Mouse (Mus musculus): ENCODE measurements around the gene Acot12. TPM values are rescaled to one million over a fixed set of nuclear protein-coding genes. Genes with fewer than 3 reads are reported as not detected.
A peak's percentile ranks its signal among the peaks of the same experiment; 100 is the strongest.

Acot12 gene
- polyA plus RNA-seq, 1 experiment from 2014 or later: 0.24 TPM

GRCm38 (mm10) chr13:91801726-91802125, 60.4 kb downstream of the Acot12 start:
- Histone ChIP-seq H3K9ac (ENCODE audit: low read depth, low read length) (no peak overlapping the region), H3K4me3 (ENCODE audit: low read length) (no peak overlapping the region), H3K4me1 (ENCODE audit: control insufficient read depth, insufficient read depth, low read depth, low read length) (peaks cover 5% of the 10 kb centered on the region), H3K4me2 (ENCODE audit: low read length) (no peak overlapping the region), H3K36me3 (ENCODE audit: control insufficient read depth, insufficient read depth, low read length) (peaks cover 38% of the 10 kb centered on the region), H3K27me3 (replicated peaks; ENCODE audit: control insufficient read depth, insufficient read depth, low read length) (no peaks in the 10 kb centered on the region), H3K9me3 (ENCODE audit: control insufficient read depth, low read length) (no peaks in the 10 kb centered on the region), H3K27ac (ENCODE audit: low read depth, low read length) (no peak overlapping the region)
- 91% methylated on average over 5 of the region's 5 CpGs for WGBS
- no peak for ATAC-seq

DNA sequence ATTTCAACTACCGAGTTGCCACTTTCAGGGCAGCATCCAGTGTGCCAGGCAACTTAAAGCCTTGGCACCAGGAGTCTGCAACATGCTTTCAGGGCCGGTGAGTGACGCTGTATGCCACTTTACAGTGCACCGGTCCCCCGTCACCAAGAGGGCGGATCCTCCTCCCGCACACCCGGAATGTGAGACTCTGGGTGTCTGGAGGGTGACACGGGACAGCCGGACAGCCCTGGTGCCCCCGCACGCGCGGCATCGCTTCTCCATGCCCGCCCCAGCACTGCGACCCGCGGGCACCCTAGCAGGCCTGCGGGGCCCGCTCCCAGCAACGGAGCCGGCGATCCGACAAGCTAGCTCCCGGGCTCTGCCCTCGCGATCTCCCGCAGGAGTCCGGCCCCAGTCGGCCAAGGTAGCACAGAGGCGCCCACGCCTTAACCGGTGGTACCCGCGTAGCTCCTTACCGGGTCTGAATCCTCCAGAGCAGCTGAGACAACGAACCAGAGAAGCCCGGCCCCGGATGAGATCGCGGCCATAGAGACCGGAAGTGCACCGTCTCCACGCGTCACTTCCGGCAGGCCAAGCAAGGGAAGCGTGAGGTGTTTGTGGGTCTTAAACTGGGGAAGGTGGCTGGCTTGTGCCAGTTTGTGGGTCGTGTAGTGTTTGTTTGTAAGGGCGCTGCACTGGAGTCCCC, 66.0 kb downstream of the Acot12 start, which contains the start of gene Zcchc9:
TSS of gene Zcchc9 (minus strand) at position 551 of the 685 bp plus-strand sequence.
- peak; percentile 99 for ATAC-seq
- H3K4me2 ChIP-seq (ENCODE audit: low read length): peak within 1 kb of the TSS; percentile 76
- peak within 1 kb of the TSS; percentile 98 for H3K27ac ChIP-seq (ENCODE audit: low read depth, low read length)
- H3K4me1 ChIP-seq (ENCODE audit: control insufficient read depth, insufficient read depth, low read depth, low read length): peaks cover 10% of the 10 kb centered on the region
- H3K4me3 ChIP-seq (ENCODE audit: low read length): peak within 1 kb of the TSS; percentile 98
- WGBS: under 1% methylated on average over 50 of the region's 50 CpGs
- H3K9me3 ChIP-seq (ENCODE audit: control insufficient read depth, low read length): no peaks in the 10 kb centered on the region
- no peaks in the 10 kb centered on the region for H3K27me3 ChIP-seq (replicated peaks; ENCODE audit: control insufficient read depth, insufficient read depth, low read length)
- H3K9ac ChIP-seq (ENCODE audit: low read depth, low read length): peak within 1 kb of the TSS; percentile 100
- peaks cover 15% of the 10 kb centered on the region for H3K36me3 ChIP-seq (ENCODE audit: control insufficient read depth, insufficient read depth, low read length)

GRCm38 (mm10) chr13:91807874-91808575, 66.7 kb downstream of the Acot12 start:
- peak overlapping the region; percentile 98 for H3K4me3 ChIP-seq (ENCODE audit: low read length)
- H3K27me3 ChIP-seq (replicated peaks; ENCODE audit: control insufficient read depth, insufficient read depth, low read length): no peaks in the 10 kb centered on the region
- H3K9ac ChIP-seq (ENCODE audit: low read depth, low read length): peak overlapping the region; percentile 100
- 38% methylated on average over 20 of the region's 20 CpGs for WGBS
- no peak for ATAC-seq
- peak overlapping the region; percentile 76 for H3K4me2 ChIP-seq (ENCODE audit: low read length)
- H3K4me1 ChIP-seq (ENCODE audit: control insufficient read depth, insufficient read depth, low read depth, low read length): peaks cover 10% of the 10 kb centered on the region
- peak overlapping the region; percentile 98 for H3K27ac ChIP-seq (ENCODE audit: low read depth, low read length)
- peaks cover 2% of the 10 kb centered on the region; the same call in 1 of the 2 replicates for H3K9me3 ChIP-seq (ENCODE audit: control insufficient read depth, low read length)
- peaks cover 15% of the 10 kb centered on the region for H3K36me3 ChIP-seq (ENCODE audit: control insufficient read depth, insufficient read depth, low read length)

- peaks cover 12% of the 10 kb centered on the region for H3K36me3 ChIP-seq (ENCODE audit: control insufficient read depth, insufficient read depth, low read length)
- no peak overlapping the region for H3K9ac ChIP-seq (ENCODE audit: low read depth, low read length)
- no peak for ATAC-seq
- H3K4me3 ChIP-seq (ENCODE audit: low read length): no peak overlapping the region
- H3K27ac ChIP-seq (ENCODE audit: low read depth, low read length): no peak overlapping the region
- no peak overlapping the region for H3K4me2 ChIP-seq (ENCODE audit: low read length)
- WGBS: 34% methylated on average over 2 of the region's 2 CpGs
- no peaks in the 10 kb centered on the region for H3K27me3 ChIP-seq (replicated peaks; ENCODE audit: control insufficient read depth, insufficient read depth, low read length)
- H3K9me3 ChIP-seq (ENCODE audit: control insufficient read depth, low read length): peaks cover 6% of the 10 kb centered on the region; the same call in 1 of the 2 replicates
- peaks cover 10% of the 10 kb centered on the region for H3K4me1 ChIP-seq (ENCODE audit: control insufficient read depth, insufficient read depth, low read depth, low read length)
Observed at GRCm38 (mm10) chr13:91809476-91809875, 68.2 kb downstream of the Acot12 start.

DNA sequence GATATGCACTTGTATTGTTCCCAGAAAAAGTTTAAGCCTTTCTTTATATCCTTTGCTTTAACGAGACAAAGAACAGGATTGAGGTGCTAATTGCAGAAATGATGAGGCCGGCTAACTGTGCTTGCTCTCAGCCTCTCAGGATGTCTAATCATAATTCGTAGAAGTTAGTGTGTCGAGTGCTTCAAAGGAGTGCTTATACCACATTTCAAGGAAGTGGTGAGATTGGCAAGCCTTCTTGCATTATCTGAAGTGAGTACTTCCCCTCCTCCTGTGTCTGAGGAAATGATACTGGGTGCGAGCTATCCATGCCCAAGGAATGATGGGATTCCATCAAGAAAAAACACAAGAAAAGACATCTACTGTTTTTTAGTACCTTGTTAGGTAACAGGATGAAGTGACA, 73.4 kb downstream of the Acot12 start:
- Histone ChIP-seq H3K27me3 (replicated peaks; ENCODE audit: control insufficient read depth, insufficient read depth, low read length) (no peaks in the 10 kb centered on the region), H3K27ac (ENCODE audit: low read depth, low read length) (no peak overlapping the region), H3K4me2 (ENCODE audit: low read length) (no peak overlapping the region), H3K9me3 (ENCODE audit: control insufficient read depth, low read length) (peaks cover 6% of the 10 kb centered on the region; the same call in 1 of the 2 replicates), H3K4me1 (ENCODE audit: control insufficient read depth, insufficient read depth, low read depth, low read length) (no peaks in the 10 kb centered on the region), H3K36me3 (ENCODE audit: control insufficient read depth, insufficient read depth, low read length) (no peaks in the 10 kb centered on the region), H3K9ac (ENCODE audit: low read depth, low read length) (no peak overlapping the region), H3K4me3 (ENCODE audit: low read length) (no peak overlapping the region)
- WGBS: 89% methylated on average over 5 of the region's 5 CpGs
- no peak for ATAC-seq

GRCm38 (mm10) chr13:91823735-91824134, 82.4 kb downstream of the Acot12 start:
- WGBS: 75% methylated on average over 6 of the region's 6 CpGs
- no peak overlapping the region for H3K27ac ChIP-seq (ENCODE audit: low read depth, low read length)
- no peaks in the 10 kb centered on the region for H3K9me3 ChIP-seq (ENCODE audit: control insufficient read depth, low read length)
- H3K36me3 ChIP-seq (ENCODE audit: control insufficient read depth, insufficient read depth, low read length): no peaks in the 10 kb centered on the region
- no peaks in the 10 kb centered on the region for H3K4me1 ChIP-seq (ENCODE audit: control insufficient read depth, insufficient read depth, low read depth, low read length)
- H3K4me2 ChIP-seq (ENCODE audit: low read length): no peak overlapping the region
- H3K9ac ChIP-seq (ENCODE audit: low read depth, low read length): no peak overlapping the region
- H3K27me3 ChIP-seq (replicated peaks; ENCODE audit: control insufficient read depth, insufficient read depth, low read length): no peaks in the 10 kb centered on the region
- no peak for ATAC-seq
- no peak overlapping the region for H3K4me3 ChIP-seq (ENCODE audit: low read length)

GRCm38 (mm10) chr13:91824845-91825550, 83.7 kb downstream of the Acot12 start:
- 52% methylated on average over 4 of the region's 4 CpGs for WGBS
- Histone ChIP-seq H3K4me1 (ENCODE audit: control insufficient read depth, insufficient read depth, low read depth, low read length) (no peaks in the 10 kb centered on the region), H3K9me3 (ENCODE audit: control insufficient read depth, low read length) (no peaks in the 10 kb centered on the region), H3K27ac (ENCODE audit: low read depth, low read length) (no peak overlapping the region), H3K9ac (ENCODE audit: low read depth, low read length) (no peak overlapping the region), H3K36me3 (ENCODE audit: control insufficient read depth, insufficient read depth, low read length) (no peaks in the 10 kb centered on the region), H3K27me3 (replicated peaks; ENCODE audit: control insufficient read depth, insufficient read depth, low read length) (no peaks in the 10 kb centered on the region), H3K4me3 (ENCODE audit: low read length) (no peak overlapping the region), H3K4me2 (ENCODE audit: low read length) (no peak overlapping the region)
- no peak for ATAC-seq

DNA sequence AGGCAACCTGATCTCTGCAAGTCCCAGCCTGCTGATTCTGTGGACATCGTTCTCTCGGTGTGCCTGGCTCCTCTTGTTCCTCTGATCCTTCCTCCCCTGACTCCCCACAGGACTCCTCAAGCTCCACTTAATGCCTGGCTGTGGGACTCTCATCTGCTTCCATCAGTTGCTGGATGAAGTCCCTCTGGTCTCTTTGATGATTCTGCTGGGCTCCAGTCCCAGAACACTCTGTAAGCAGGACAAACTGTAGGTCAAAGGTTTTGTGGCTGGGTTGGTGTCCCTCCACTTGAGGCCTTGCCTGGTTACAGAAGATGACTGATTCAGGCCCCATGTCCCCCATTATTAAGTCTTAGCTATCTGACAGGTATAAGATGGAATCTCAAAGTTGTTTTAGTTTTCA, 84.8 kb downstream of the Acot12 start:
- Histone ChIP-seq H3K36me3 (ENCODE audit: control insufficient read depth, insufficient read depth, low read length) (no peaks in the 10 kb centered on the region), H3K4me2 (ENCODE audit: low read length) (no peak overlapping the region), H3K9ac (ENCODE audit: low read depth, low read length) (no peak overlapping the region), H3K27me3 (replicated peaks; ENCODE audit: control insufficient read depth, insufficient read depth, low read length) (no peaks in the 10 kb centered on the region), H3K4me1 (ENCODE audit: control insufficient read depth, insufficient read depth, low read depth, low read length) (no peaks in the 10 kb centered on the region), H3K27ac (ENCODE audit: low read depth, low read length) (no peak overlapping the region), H3K4me3 (ENCODE audit: low read length) (no peak overlapping the region), H3K9me3 (ENCODE audit: control insufficient read depth, low read length) (no peaks in the 10 kb centered on the region)
- no peak for ATAC-seq
- 81% methylated on average over 2 of the region's 2 CpGs for WGBS

- ATAC-seq: no peak
- no peak overlapping the region for H3K27ac ChIP-seq (ENCODE audit: low read depth, low read length)
- H3K4me1 ChIP-seq (ENCODE audit: control insufficient read depth, insufficient read depth, low read depth, low read length): no peaks in the 10 kb centered on the region
- no peak overlapping the region for H3K4me3 ChIP-seq (ENCODE audit: low read length)
- H3K36me3 ChIP-seq (ENCODE audit: control insufficient read depth, insufficient read depth, low read length): no peaks in the 10 kb centered on the region
- H3K27me3 ChIP-seq (replicated peaks; ENCODE audit: control insufficient read depth, insufficient read depth, low read length): no peaks in the 10 kb centered on the region
- H3K9me3 ChIP-seq (ENCODE audit: control insufficient read depth, low read length): no peaks in the 10 kb centered on the region
- H3K4me2 ChIP-seq (ENCODE audit: low read length): no peak overlapping the region
- H3K9ac ChIP-seq (ENCODE audit: low read depth, low read length): no peak overlapping the region
Observed at GRCm38 (mm10) chr13:91827876-91828275, 86.6 kb downstream of the Acot12 start.
